Comparison of ENCODE assay signal across 12 mouse cellular contexts in genomic region chr12:105266096-105266495, GRCm38 (mm10). TPM values are rescaled to one million over a fixed set of nuclear protein-coding genes. Genes with fewer than 3 reads are reported as not detected.
DNase-seq lines count a peak whose midpoint lies in the region; ATAC-seq lines count a peak whose summit lies in the region.
"Had no signal": no experiment of that assay in that cellular context is flagged by ENCODE, and none has a peak within 500 bp of the region (broad histone marks: within the 10 kb centered on the region; RNA-seq: fewer than 3 reads in every experiment).

No protein-coding gene starts in this region.

- H3K9ac ChIP-seq in hindbrain, embryonic 14.5 days: no peak overlapping the region
- H3K9ac ChIP-seq in hindbrain, embryonic 12.5 days: no peak overlapping the region

- no peak overlapping the region for H3K27ac ChIP-seq in hindbrain, embryonic 14.5 days
- H3K27ac ChIP-seq in hindbrain, embryonic 12.5 days: no peak overlapping the region

- no peaks in the 10 kb centered on the region for H3K27me3 ChIP-seq in hindbrain, embryonic 14.5 days (ENCODE audit: control insufficient read depth, insufficient read depth, low read length)
- H3K27me3 ChIP-seq in hindbrain, embryonic 12.5 days: no peaks in the 10 kb centered on the region

- ATAC-seq in hindbrain, embryonic 14.5 days (ENCODE audit: low FRiP score): no peak
- ATAC-seq in hindbrain, embryonic 12.5 days (ENCODE audit: low FRiP score): no peak

- no peak overlapping the region for H3K4me3 ChIP-seq in hindbrain, embryonic 14.5 days (replicated peaks; ENCODE audit: low read length)
- no peak overlapping the region for H3K4me3 ChIP-seq in hindbrain, embryonic 12.5 days
- H3K4me3 ChIP-seq: erythroblast, embryonic 14.5 days had no signal

- no peaks in the 10 kb centered on the region for H3K36me3 ChIP-seq in hindbrain, embryonic 14.5 days (replicated peaks; ENCODE audit: control insufficient read depth, insufficient read depth)
- no peaks in the 10 kb centered on the region for H3K36me3 ChIP-seq in hindbrain, embryonic 12.5 days

- 17% methylated on average over 3 of the region's 3 CpGs for WGBS in hindbrain, embryonic 14.5 days
- 12% methylated on average over 3 of the region's 3 CpGs for WGBS in hindbrain, embryonic 12.5 days

- H3K9me3 ChIP-seq in hindbrain, embryonic 14.5 days (ENCODE audit: control insufficient read depth, low read length): no peaks in the 10 kb centered on the region
- no peaks in the 10 kb centered on the region for H3K9me3 ChIP-seq in hindbrain, embryonic 12.5 days (replicated peaks)

- intact Hi-C loops in left cerebral cortex, postnatal 25 days (cut with DNase I): no loop called here

- peaks cover 7% of the 10 kb centered on the region; the same call in 1 of the 2 replicates for H3K4me1 ChIP-seq in hindbrain, embryonic 14.5 days (replicated peaks; ENCODE audit: control insufficient read depth, insufficient read depth, low read length)
- H3K4me1 ChIP-seq in hindbrain, embryonic 12.5 days: peaks cover 8% of the 10 kb centered on the region; the same call in 1 of the 2 replicates

- peak; percentile 67 for DNase-seq in hindbrain, embryonic 14.5 days (ENCODE audit: low spot score)
- peak; percentile 21 for DNase-seq in A20 (ENCODE audit: low read depth, low spot score)
- peak; percentile 50 for DNase-seq in adipocyte (ENCODE audit: low spot score)
- DNase-seq in kidney, postnatal 36 days: peak; percentile 16 to 74
- no peak for DNase-seq in left cerebral cortex, postnatal 25 days (ENCODE audit: low spot score in 2 of 2)
- DNase-seq in right cerebral cortex, adult 18-20 months: no peak
- DNase-seq in frontal cortex, postnatal 10 days (ENCODE audit: low spot score in 2 of 2): no peak
- DNase-seq: lung, postnatal 36 days had no signal

- H3K4me2 ChIP-seq in hindbrain, embryonic 14.5 days (replicated peaks): no peak overlapping the region
- H3K4me2 ChIP-seq in hindbrain, embryonic 12.5 days (replicated peaks): no peak overlapping the region

RNA-seq across cellular contexts. Expression of gene Tcl1, which starts 43.5 kb away (rescaled TPM):
- not detected in 2 replicates for polyA plus RNA-seq in hindbrain, embryonic 14.5 days (2014; fragmentation: Nextera tagmentation; extraction: Ambion mirVana)
- not detected in 2 replicates for polyA plus RNA-seq in hindbrain, embryonic 12.5 days (2016; fragmentation: Nextera tagmentation; extraction: Ambion mirVana)
- total RNA-seq in left cerebral cortex, postnatal 25 days (2021): not detected
- total RNA-seq: hematopoietic stem cell, adult 5-6 weeks had no signal
- polyA plus RNA-seq: erythroblast, embryonic 14.5 days; spleen, adult 2 months had no signal

Comparison
In these comparisons a context has a peak if more than half of its experiments do, and no peak if none do; other contexts are left out.
1. DNase-seq: peak in hindbrain, embryonic 14.5 days (single experiment), A20 (single experiment), adipocyte (single experiment) and kidney, postnatal 36 days (2 of 2); none in left cerebral cortex, postnatal 25 days (0 of 2), right cerebral cortex, adult 18-20 months (single experiment) and frontal cortex, postnatal 10 days (0 of 2).